Mouse (Mus musculus): ENCODE measurements at regions not wholly inside any gene's neighbourhood (a gene's known extent, or its start where the extent isn't known, plus 50 kb on each side); places are given as distances from the start of the nearest gene placed in this dataset.

GRCm38 (mm10) chr14:24922006-24922405 lies 435.1 kb downstream of the Rps24 start:
- no peak for TF ChIP-seq ZC3H11A (IDR thresholded peaks at IDR 0.05; ENCODE audit: borderline replicate concordance, low read depth, low read length)
- no peak for TF ChIP-seq CHD2 (IDR thresholded peaks at IDR 0.05; ENCODE audit: low read depth, low read length)
- Histone ChIP-seq H3K4me1 (ENCODE audit: control insufficient read depth in 2 of 2, insufficient read depth in 2 of 2, low read length in 2 of 2, poor library complexity in 1 of 2) (peaks cover 0 to 3% of the 10 kb centered on the region in 2 experiments; a peak in 1 of 4 replicates), H3K27ac (ENCODE audit: insufficient read depth, low read depth, low read length, poor library complexity, severe bottlenecking) (no peak overlapping the region), H3K36me3 (ENCODE audit: control insufficient read depth, insufficient read depth, low read length, poor library complexity, severe bottlenecking) (no peaks in the 10 kb centered on the region), H3K9me3 (ENCODE audit: control insufficient read depth, insufficient read depth, low read depth, low read length) (no peaks in the 10 kb centered on the region), H3K9ac (ENCODE audit: insufficient read depth, low read depth, low read length, poor library complexity, severe bottlenecking) (no peak overlapping the region), H3K4me3 (ENCODE audit: insufficient read depth in 1 of 2, low read depth in 1 of 2, low read length in 2 of 2, poor library complexity in 1 of 2, severe bottlenecking in 1 of 2) (no peak overlapping the region)
- no peak for DNase-seq (ENCODE audit: low read depth, low spot score)
- in situ Hi-C loops (cut with MboI; ENCODE audit: low sequenced_read_pairs in 2 of 2, unreplicated experiment in 2 of 2): no loop called here

- Histone ChIP-seq H3K27ac (ENCODE audit: insufficient read depth, low read depth, low read length, poor library complexity, severe bottlenecking) (no peak overlapping the region), H3K9me3 (ENCODE audit: control insufficient read depth, insufficient read depth, low read depth, low read length) (no peaks in the 10 kb centered on the region), H3K36me3 (ENCODE audit: control insufficient read depth, insufficient read depth, low read length, poor library complexity, severe bottlenecking) (no peaks in the 10 kb centered on the region), H3K4me1 (ENCODE audit: control insufficient read depth in 2 of 2, insufficient read depth in 2 of 2, low read length in 2 of 2, poor library complexity in 1 of 2) (peaks cover 0 to 3% of the 10 kb centered on the region in 2 experiments; a peak in 1 of 4 replicates), H3K9ac (ENCODE audit: insufficient read depth, low read depth, low read length, poor library complexity, severe bottlenecking) (no peak overlapping the region), H3K4me3 (ENCODE audit: insufficient read depth in 1 of 2, low read depth in 1 of 2, low read length in 2 of 2, poor library complexity in 1 of 2, severe bottlenecking in 1 of 2) (no peak overlapping the region)
- TF ChIP-seq MAFK (IDR thresholded peaks at IDR 0.05; ENCODE audit: insufficient read depth, low read depth, low read length) (no peak), ZC3H11A (IDR thresholded peaks at IDR 0.05; ENCODE audit: borderline replicate concordance, low read depth, low read length) (no peak), ZNF384 (IDR thresholded peaks at IDR 0.05; ENCODE audit: low read depth, low read length) (no peak), HCFC1 (IDR thresholded peaks at IDR 0.05; ENCODE audit: borderline replicate concordance, insufficient read depth, low read length) (no peak), CHD2 (IDR thresholded peaks at IDR 0.05; ENCODE audit: low read depth, low read length) (no peak)
- in situ Hi-C loops (cut with MboI; ENCODE audit: low sequenced_read_pairs in 2 of 2, unreplicated experiment in 2 of 2): no loop called here
- DNase-seq (ENCODE audit: low read depth, low spot score): no peak
Measured at GRCm38 (mm10) chr14:24924561-24924960, 437.6 kb downstream of the Rps24 start.

- no peak overlapping the region for H3K27ac ChIP-seq (ENCODE audit: insufficient read depth, low read depth, low read length, poor library complexity, severe bottlenecking)
- no peaks in the 10 kb centered on the region for H3K36me3 ChIP-seq (ENCODE audit: control insufficient read depth, insufficient read depth, low read length, poor library complexity, severe bottlenecking)
- TF ChIP-seq ZNF384 (IDR thresholded peaks at IDR 0.05; ENCODE audit: low read depth, low read length) (no peak), MAFK (IDR thresholded peaks at IDR 0.05; ENCODE audit: insufficient read depth, low read depth, low read length) (no peak), ZC3H11A (IDR thresholded peaks at IDR 0.05; ENCODE audit: borderline replicate concordance, low read depth, low read length) (no peak), HCFC1 (IDR thresholded peaks at IDR 0.05; ENCODE audit: borderline replicate concordance, insufficient read depth, low read length) (no peak), CHD2 (IDR thresholded peaks at IDR 0.05; ENCODE audit: low read depth, low read length) (no peak)
- H3K9me3 ChIP-seq (ENCODE audit: control insufficient read depth, insufficient read depth, low read depth, low read length): no peaks in the 10 kb centered on the region
- no peak overlapping the region for H3K9ac ChIP-seq (ENCODE audit: insufficient read depth, low read depth, low read length, poor library complexity, severe bottlenecking)
- H3K4me3 ChIP-seq (ENCODE audit: insufficient read depth in 1 of 2, low read depth in 1 of 2, low read length in 2 of 2, poor library complexity in 1 of 2, severe bottlenecking in 1 of 2): no peak overlapping the region; a peak in 1 of 4 replicates
- in situ Hi-C loops (cut with MboI; ENCODE audit: low sequenced_read_pairs in 2 of 2, unreplicated experiment in 2 of 2): loop anchor here in 1 of 2 experiments (25.0 kb wide), 1 partner anchor 414 kb away; no protein-coding TSS in a partner anchor
- DNase-seq (ENCODE audit: low read depth, low spot score): peak; percentile 15
- H3K4me1 ChIP-seq (ENCODE audit: control insufficient read depth in 2 of 2, insufficient read depth in 2 of 2, low read length in 2 of 2, poor library complexity in 1 of 2): peaks cover 0 to 3% of the 10 kb centered on the region in 2 experiments; a peak in 1 of 4 replicates
Measured at GRCm38 (mm10) chr14:24926086-24927048, 439.4 kb downstream of the Rps24 start.

- Histone ChIP-seq H3K36me3 (ENCODE audit: control insufficient read depth, insufficient read depth, low read length, poor library complexity, severe bottlenecking) (no peaks in the 10 kb centered on the region), H3K4me1 (ENCODE audit: control insufficient read depth in 2 of 2, insufficient read depth in 2 of 2, low read length in 2 of 2, poor library complexity in 1 of 2) (peaks cover 0 to 3% of the 10 kb centered on the region in 2 experiments; a peak in 1 of 4 replicates), H3K9me3 (ENCODE audit: control insufficient read depth, insufficient read depth, low read depth, low read length) (no peaks in the 10 kb centered on the region), H3K27ac (ENCODE audit: insufficient read depth, low read depth, low read length, poor library complexity, severe bottlenecking) (no peak overlapping the region), H3K9ac (ENCODE audit: insufficient read depth, low read depth, low read length, poor library complexity, severe bottlenecking) (no peak overlapping the region), H3K4me3 (ENCODE audit: insufficient read depth in 1 of 2, low read depth in 1 of 2, low read length in 2 of 2, poor library complexity in 1 of 2, severe bottlenecking in 1 of 2) (no peak overlapping the region)
- DNase-seq (ENCODE audit: low read depth, low spot score): no peak
- TF ChIP-seq ZC3H11A (IDR thresholded peaks at IDR 0.05; ENCODE audit: borderline replicate concordance, low read depth, low read length) (no peak), CHD2 (IDR thresholded peaks at IDR 0.05; ENCODE audit: low read depth, low read length) (no peak)
- in situ Hi-C loops (cut with MboI; ENCODE audit: low sequenced_read_pairs in 2 of 2, unreplicated experiment in 2 of 2): loop anchor here in 1 of 2 experiments (25.0 kb wide), 1 partner anchor 416 kb away; no protein-coding TSS in a partner anchor
Measured at GRCm38 (mm10) chr14:24928726-24929125, 441.8 kb downstream of the Rps24 start.
